Mouse (Mus musculus) liver, adult 2 months (tissue): ENCODE measurements around the gene Dpp10.

ENCODE experiments used
- CTCF ChIP-seq: fragments of 200-500 bp; IDR thresholded peaks from 2 replicates; pipeline ENCODE4 v1.5.1; 2011; ENCODE audit warnings: low read depth, low read length, control low read depth
- POLR2A ChIP-seq: fragments of 200-500 bp; IDR thresholded peaks from 2 replicates; pipeline ENCODE4 v1.6.1; 2011; ENCODE audit warnings: low read length, control low read depth; ENCODE audit not compliant: insufficient read depth; ENCODE audit errors: extremely low read depth

GRCm38 (mm10) chr1:124032677-124033076 lies 12.7 kb downstream of the Dpp10 start:
- TF ChIP-seq CTCF = no peak
- TF ChIP-seq POLR2A = no peak
